Mouse (Mus musculus): ENCODE results near the gene 4930524J08Rik. TPM values are rescaled to one million over a fixed set of nuclear protein-coding genes. Genes with fewer than 3 reads are reported as not detected.
A peak's percentile ranks its signal among the peaks of the same experiment; 100 is the strongest.

Gene 4930524J08Rik
- total RNA-seq (2014; rRNA removed) (7.0 and 10.0 TPM in 2 replicates), polyA plus RNA-seq (2015; fragmentation: Nextera tagmentation; extraction: Ambion mirVana) (2.8 and 3.2 TPM in 2 replicates)

DNA sequence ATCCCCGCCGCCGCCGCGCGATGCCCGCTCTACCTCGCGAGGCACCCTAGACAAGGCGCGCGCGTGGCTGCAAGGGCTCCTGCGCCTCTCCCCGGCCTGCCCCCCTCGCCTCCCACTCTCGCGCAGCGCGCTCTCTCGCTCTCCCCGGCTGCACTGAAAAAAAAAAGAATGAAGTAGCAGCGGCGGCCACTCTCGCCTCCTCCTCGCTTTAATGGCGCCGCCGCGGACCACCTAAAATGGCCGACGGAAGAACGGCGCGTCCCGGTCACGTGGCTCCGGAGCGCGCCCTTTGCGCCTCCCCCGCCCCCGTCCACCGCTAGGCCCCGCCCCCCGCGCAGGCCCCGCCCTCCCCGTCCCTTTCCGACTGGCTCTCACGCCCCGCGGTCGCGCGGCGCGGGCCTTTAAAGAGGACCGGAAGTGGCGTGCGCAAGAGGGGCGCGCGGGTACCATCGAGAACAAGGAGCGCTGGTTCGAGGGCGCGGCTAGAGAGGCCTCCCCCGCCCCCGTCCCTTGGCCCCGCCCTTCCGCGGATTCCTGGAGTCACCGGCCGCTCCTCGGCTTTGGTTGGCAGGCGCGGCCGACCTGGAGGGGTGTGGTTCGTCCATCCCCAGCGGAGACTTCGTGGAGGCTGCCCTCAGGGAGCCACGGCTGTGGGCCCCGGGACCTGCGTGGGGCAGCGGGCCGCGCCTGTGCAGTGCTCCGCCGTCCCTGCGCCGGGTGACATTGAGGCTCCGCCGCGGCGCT lies at the start of gene 4930524J08Rik, which contains the start of gene Hnrnpd:
TSS of gene 4930524J08Rik (plus strand) at position 363 of the 744 bp plus-strand sequence.
TSS of gene Hnrnpd (minus strand) at position 240 of the 744 bp plus-strand sequence.
- Histone ChIP-seq H3K4me1 (ENCODE audit: insufficient read depth, low read length) (peaks cover 7% of the 10 kb centered on the region; the same call in 1 of the 2 replicates), H3K27ac (ENCODE audit: low read depth, low read length) (peak within 1 kb of the TSS; percentile 99), H3K9ac (replicated peaks; ENCODE audit: low read length, poor library complexity, severe bottlenecking) (peak within 1 kb of the TSS; percentile 99), H3K9me3 (ENCODE audit: low read length) (no peaks in the 10 kb centered on the region), H3K4me3 (ENCODE audit: low read depth, low read length) (peak within 1 kb of the TSS; percentile 89), H3K4me2 (ENCODE audit: low read depth, low read length, poor library complexity, severe bottlenecking) (peak within 1 kb of the TSS; percentile 66), H3K36me3 (ENCODE audit: insufficient read depth, low read length) (no peaks in the 10 kb centered on the region), H3K27me3 (ENCODE audit: insufficient read depth, low read length) (no peaks in the 10 kb centered on the region)
- peak; percentile 98 for ATAC-seq (ENCODE audit: low FRiP score)
- TF ChIP-seq CTCF (IDR thresholded peaks at IDR 0.05): 0 out of 2 replicates have a peak, but pooled peaks have one; percentile 1
- peak; percentile 99 for DNase-seq (ENCODE audit: low spot score)
- WGBS: 1% methylated on average over 66 of the region's 97 CpGs

DNA sequence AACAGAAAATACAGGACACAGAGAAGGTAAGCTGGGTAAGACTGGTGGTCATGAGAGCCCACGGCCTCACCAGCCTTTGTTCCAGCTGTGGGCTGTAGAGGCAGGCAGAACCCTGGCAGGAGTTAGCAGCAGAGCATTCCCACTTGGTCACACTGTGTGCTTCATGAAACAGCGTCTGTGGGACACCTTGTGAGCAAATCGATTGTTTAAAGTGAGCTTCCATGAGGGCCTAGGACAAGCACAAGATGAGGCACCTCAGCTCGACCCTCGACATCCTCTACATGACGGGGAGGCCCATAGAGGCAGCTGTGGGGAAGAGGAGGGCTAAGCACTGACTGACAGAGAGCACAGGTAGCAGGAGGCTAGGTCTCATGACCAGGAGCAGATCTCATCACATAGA lies 47.0 kb upstream of the 4930524J08Rik start:
- no peak for ATAC-seq (ENCODE audit: low FRiP score)
- no peak overlapping the region for H3K27ac ChIP-seq (ENCODE audit: low read depth, low read length)
- H3K27me3 ChIP-seq (ENCODE audit: insufficient read depth, low read length): no peaks in the 10 kb centered on the region
- H3K9ac ChIP-seq (replicated peaks; ENCODE audit: low read length, poor library complexity, severe bottlenecking): no peak overlapping the region
- no peaks in the 10 kb centered on the region for H3K9me3 ChIP-seq (ENCODE audit: low read length)
- 84% methylated on average over 6 of the region's 6 CpGs for WGBS
- no peaks in the 10 kb centered on the region for H3K36me3 ChIP-seq (ENCODE audit: insufficient read depth, low read length)
- no peak overlapping the region for H3K4me3 ChIP-seq (ENCODE audit: low read depth, low read length)
- no peak overlapping the region for H3K4me2 ChIP-seq (ENCODE audit: low read depth, low read length, poor library complexity, severe bottlenecking)
- no peak for TF ChIP-seq CTCF (IDR thresholded peaks at IDR 0.05)
- DNase-seq (ENCODE audit: low spot score): no peak
- H3K4me1 ChIP-seq (ENCODE audit: insufficient read depth, low read length): no peaks in the 10 kb centered on the region

DNA sequence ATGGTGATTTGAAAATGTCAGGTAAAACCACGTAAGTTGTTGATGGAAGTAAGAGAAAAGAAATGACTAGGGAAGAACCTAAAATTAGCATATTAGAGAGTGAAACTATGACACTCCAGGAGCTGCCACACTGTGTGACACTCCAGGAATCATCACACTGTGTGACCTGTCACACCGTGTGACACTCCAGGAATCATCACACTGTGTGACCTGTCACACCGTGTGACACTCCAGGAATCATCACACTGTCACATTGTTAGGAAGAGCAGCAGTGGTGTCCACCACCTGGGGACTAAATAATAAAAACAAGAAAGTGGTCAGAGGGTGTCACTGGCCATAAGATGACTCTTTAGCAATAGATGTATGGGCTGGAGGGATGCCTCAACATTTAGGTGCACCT lies 39.4 kb upstream of the 4930524J08Rik start:
- no peak overlapping the region for H3K4me2 ChIP-seq (ENCODE audit: low read depth, low read length, poor library complexity, severe bottlenecking)
- 55% methylated on average over 3 of the region's 3 CpGs for WGBS

DNA sequence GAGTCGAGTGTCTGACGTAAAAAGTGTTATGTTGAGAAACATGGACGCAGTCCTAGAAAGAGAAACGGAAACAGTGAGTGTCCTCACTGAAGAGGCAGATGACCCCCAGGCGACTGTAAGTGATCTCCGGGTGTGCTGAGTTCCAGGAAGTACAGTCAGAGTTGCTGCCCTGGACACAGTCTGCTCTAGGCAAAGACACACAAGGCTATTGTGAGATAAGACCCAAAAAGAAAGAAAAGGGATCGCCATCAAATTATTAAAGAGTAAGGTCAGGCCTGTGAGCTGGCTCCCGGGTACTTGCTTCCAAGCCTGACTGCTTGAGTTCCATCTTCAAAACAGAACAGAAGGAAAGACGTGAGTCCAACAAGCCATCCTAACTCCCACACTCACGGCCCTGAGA lies 37.6 kb upstream of the 4930524J08Rik start:
- DNase-seq (ENCODE audit: low spot score): no peak
- Histone ChIP-seq H3K36me3 (ENCODE audit: insufficient read depth, low read length) (no peaks in the 10 kb centered on the region), H3K9me3 (ENCODE audit: low read length) (no peaks in the 10 kb centered on the region), H3K27me3 (ENCODE audit: insufficient read depth, low read length) (no peaks in the 10 kb centered on the region), H3K4me3 (ENCODE audit: low read depth, low read length) (no peak overlapping the region), H3K4me1 (ENCODE audit: insufficient read depth, low read length) (no peaks in the 10 kb centered on the region), H3K27ac (ENCODE audit: low read depth, low read length) (no peak overlapping the region), H3K9ac (replicated peaks; ENCODE audit: low read length, poor library complexity, severe bottlenecking) (no peak overlapping the region), H3K4me2 (ENCODE audit: low read depth, low read length, poor library complexity, severe bottlenecking) (no peak overlapping the region)
- WGBS: 84% methylated on average over 10 of the region's 10 CpGs
- ATAC-seq (ENCODE audit: low FRiP score): no peak
- no peak for TF ChIP-seq CTCF (IDR thresholded peaks at IDR 0.05)

More for the DNA sequence above, 39.4 kb upstream of the 4930524J08Rik start:
- Histone ChIP-seq H3K9me3 (ENCODE audit: low read length) (no peaks in the 10 kb centered on the region), H3K27ac (ENCODE audit: low read depth, low read length) (no peak overlapping the region), H3K27me3 (ENCODE audit: insufficient read depth, low read length) (no peaks in the 10 kb centered on the region), H3K4me1 (ENCODE audit: insufficient read depth, low read length) (no peaks in the 10 kb centered on the region), H3K36me3 (ENCODE audit: insufficient read depth, low read length) (no peaks in the 10 kb centered on the region), H3K9ac (replicated peaks; ENCODE audit: low read length, poor library complexity, severe bottlenecking) (no peak overlapping the region), H3K4me3 (ENCODE audit: low read depth, low read length) (no peak overlapping the region)
- ATAC-seq (ENCODE audit: low FRiP score): no peak
- no peak for DNase-seq (ENCODE audit: low spot score)
- no peak for TF ChIP-seq CTCF (IDR thresholded peaks at IDR 0.05)

DNA sequence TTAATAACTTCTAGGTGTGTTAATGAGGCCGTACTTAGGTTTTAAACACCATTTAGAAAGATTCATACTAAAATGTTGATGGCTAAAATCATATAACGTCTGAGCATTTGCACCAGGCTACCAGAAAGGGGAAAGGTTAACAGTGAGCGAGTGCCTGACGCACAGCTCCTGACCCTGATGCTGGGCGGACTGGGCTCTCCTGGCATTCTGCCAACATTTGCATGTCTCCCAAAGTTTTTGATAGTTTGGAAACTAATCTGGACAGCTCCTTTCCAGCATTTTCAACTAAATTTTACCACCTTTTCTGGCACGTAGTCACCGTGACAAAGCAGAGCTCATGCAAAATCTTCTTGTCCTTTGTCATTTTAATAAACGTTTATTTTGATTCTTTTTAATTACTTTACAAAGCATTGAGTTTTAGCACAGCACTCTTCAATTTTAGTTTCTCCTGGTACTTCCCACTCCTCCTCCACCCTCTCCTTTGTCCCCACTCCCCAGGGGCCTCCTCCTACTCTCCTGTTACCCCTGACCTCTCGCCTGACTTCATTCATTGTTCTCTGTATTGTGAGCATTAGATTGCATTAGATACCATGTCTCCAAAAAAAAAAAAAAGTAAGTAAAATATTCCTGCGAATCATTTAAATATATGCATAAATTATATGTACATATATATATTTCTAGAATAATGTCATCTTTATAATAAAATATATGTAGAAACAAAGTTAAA lies 36.9 kb upstream of the 4930524J08Rik start:
- DNase-seq (ENCODE audit: low spot score): no peak
- no peak for TF ChIP-seq CTCF (IDR thresholded peaks at IDR 0.05)

DNA sequence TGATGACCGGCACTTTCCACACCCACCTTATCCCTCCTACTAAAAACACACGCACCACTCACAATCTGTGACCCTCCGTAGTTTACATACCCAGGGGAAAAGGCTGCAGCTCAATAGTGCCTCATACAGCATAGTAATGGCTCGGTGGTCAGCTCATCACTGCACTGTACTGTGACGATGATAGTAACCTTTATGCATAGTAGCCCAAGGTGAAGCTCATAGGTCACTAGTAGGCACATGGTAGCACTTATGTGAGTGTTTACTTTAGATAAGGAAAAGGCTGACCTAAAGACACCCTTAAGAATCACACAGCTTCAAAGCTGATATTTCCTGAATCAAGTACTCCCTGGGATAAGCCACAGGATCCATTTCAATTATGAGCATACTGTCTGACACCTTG lies 26.3 kb upstream of the 4930524J08Rik start:
- no peak for DNase-seq (ENCODE audit: low spot score)
- Histone ChIP-seq H3K4me2 (ENCODE audit: low read depth, low read length, poor library complexity, severe bottlenecking) (no peak overlapping the region), H3K27ac (ENCODE audit: low read depth, low read length) (no peak overlapping the region), H3K27me3 (ENCODE audit: insufficient read depth, low read length) (no peaks in the 10 kb centered on the region), H3K9ac (replicated peaks; ENCODE audit: low read length, poor library complexity, severe bottlenecking) (no peak overlapping the region), H3K4me3 (ENCODE audit: low read depth, low read length) (no peak overlapping the region), H3K9me3 (ENCODE audit: low read length) (no peaks in the 10 kb centered on the region), H3K36me3 (ENCODE audit: insufficient read depth, low read length) (no peaks in the 10 kb centered on the region), H3K4me1 (ENCODE audit: insufficient read depth, low read length) (no peaks in the 10 kb centered on the region)
- ATAC-seq (ENCODE audit: low FRiP score): no peak
- WGBS: 87% methylated on average over 5 of the region's 5 CpGs
- no peak for TF ChIP-seq CTCF (IDR thresholded peaks at IDR 0.05)

More for the DNA sequence above, 36.9 kb upstream of the 4930524J08Rik start:
- Histone ChIP-seq H3K27ac (ENCODE audit: low read depth, low read length) (no peak overlapping the region), H3K4me3 (ENCODE audit: low read depth, low read length) (no peak overlapping the region), H3K9ac (replicated peaks; ENCODE audit: low read length, poor library complexity, severe bottlenecking) (no peak overlapping the region), H3K27me3 (ENCODE audit: insufficient read depth, low read length) (no peaks in the 10 kb centered on the region), H3K4me2 (ENCODE audit: low read depth, low read length, poor library complexity, severe bottlenecking) (no peak overlapping the region), H3K36me3 (ENCODE audit: insufficient read depth, low read length) (no peaks in the 10 kb centered on the region), H3K4me1 (ENCODE audit: insufficient read depth, low read length) (no peaks in the 10 kb centered on the region), H3K9me3 (ENCODE audit: low read length) (no peaks in the 10 kb centered on the region)
- no peak for ATAC-seq (ENCODE audit: low FRiP score)
- WGBS: 51% methylated on average over 10 of the region's 10 CpGs

All from midbrain, postnatal 0 days (tissue).